Mouse (Mus musculus) adrenal gland, postnatal 36 days (tissue): ENCODE results near the gene Zbtb46. TPM values are rescaled to one million over a fixed set of nuclear protein-coding genes. Genes with fewer than 3 reads are reported as not detected.
"Not testable (repeated sequence)": the region's sequence is repeated elsewhere in the genome, so short reads cannot be mapped to it uniquely, and the experiment has no call there.

ENCODE experiments used
- DNase-seq, 2 experiments: peaks; one replicate each; pipeline ENCODE4 v3.0.0; 2021; ENCODE audit warnings: mixed read lengths in 1 of 2
- long read RNA-seq, 2 experiments: library from polyadenylated mRNA; stranded (forward); transcript quantifications; one replicate each; pipeline ENCODE4 v2.0.0; 2021; ENCODE audit warnings: borderline sequencing depth in 2 of 2
- total RNA-seq, 2 experiments: library from RNA; stranded (reverse); gene quantifications; 2 replicates each; pipeline ENCODE4 v1.2.3; 2021

Gene Zbtb46
- 10 to 100 TPM; 16.7 to 17.5 TPM for total RNA-seq
- long read RNA-seq, experiment 1, full-length matches to known transcripts: 11 of 12 reads
- long read RNA-seq, experiment 1, partial matches to known transcripts: 1 of 12 reads
- long read RNA-seq, experiment 1, other reads (novel, unspliced or antisense): 0 of 12 reads
- long read RNA-seq, experiment 2, full-length matches to known transcripts: 2 of 2 reads
- long read RNA-seq, experiment 2, partial matches to known transcripts: 0 of 2 reads
- long read RNA-seq, experiment 2, other reads (novel, unspliced or antisense): 0 of 2 reads

DNA sequence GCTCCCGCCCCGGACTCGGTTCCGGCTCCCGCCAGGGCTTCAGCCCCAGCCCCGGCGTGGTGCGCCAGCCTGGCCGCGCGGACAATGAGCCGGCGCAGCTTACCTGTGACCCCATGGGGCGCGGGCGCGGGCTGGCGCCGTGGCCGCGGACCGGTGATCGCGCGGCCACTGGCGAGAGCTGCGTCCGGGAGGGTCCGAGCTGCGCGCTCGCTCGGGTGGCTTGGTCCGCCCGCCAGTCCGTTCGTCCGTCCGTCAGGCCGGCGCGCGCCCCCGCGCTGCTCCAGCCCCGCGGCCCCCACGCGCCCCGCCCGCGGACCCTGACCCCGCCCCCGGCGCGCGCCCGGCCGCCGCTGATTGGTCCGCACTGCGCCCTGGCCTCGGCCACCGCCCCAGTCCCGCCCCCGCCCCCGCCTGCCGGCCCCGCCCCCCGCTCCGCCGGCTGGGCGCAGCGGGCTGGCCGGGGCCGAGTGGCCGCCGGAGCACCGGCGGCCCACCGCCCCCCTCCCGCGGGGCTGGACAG lies at the start of gene Zbtb46:
Gene Zbtb46 (minus strand): TSS at position 274 of the 520 bp plus-strand sequence.
- DNase-seq: peak; percentile 94 to 98

DNA sequence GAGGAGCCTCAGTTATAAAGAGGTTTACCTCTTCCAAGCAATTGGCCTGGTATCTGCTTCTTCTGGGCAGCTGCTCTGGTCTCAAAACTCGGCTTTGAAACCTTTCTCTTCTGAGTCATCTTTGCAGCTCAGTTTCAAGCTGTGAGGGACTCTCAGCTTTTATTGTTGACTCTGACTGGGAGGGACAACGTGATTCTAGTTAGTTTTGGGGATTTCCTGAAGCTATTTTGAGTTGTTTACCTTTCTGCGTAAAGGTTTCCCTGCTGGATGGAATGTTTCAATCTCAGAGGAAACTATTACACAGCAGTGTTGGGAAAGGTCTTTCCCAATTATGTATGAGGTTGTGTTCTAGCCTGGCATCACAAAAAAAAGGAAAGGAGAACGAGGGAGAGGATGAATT lies 39.4 kb upstream of the Zbtb46 start:
- no peak for DNase-seq

DNA sequence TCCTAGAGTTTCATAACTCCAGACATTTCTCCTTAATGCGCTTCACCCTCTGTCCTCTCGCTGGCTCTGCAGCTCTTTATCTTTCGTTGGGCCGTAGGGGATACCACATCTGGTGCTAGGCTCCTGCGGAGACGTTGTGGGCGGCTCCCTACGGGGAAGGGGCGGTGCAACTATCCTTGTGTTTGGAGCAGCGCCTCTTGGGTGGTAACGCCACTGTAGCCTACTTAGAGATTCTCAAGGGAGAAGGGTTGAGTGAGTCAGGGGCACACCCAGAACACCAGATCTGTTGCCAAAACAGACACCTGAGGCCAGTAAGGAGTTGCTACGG lies 38.3 kb upstream of the Zbtb46 start:
- peak; percentile 83 to 88 for DNase-seq

DNA sequence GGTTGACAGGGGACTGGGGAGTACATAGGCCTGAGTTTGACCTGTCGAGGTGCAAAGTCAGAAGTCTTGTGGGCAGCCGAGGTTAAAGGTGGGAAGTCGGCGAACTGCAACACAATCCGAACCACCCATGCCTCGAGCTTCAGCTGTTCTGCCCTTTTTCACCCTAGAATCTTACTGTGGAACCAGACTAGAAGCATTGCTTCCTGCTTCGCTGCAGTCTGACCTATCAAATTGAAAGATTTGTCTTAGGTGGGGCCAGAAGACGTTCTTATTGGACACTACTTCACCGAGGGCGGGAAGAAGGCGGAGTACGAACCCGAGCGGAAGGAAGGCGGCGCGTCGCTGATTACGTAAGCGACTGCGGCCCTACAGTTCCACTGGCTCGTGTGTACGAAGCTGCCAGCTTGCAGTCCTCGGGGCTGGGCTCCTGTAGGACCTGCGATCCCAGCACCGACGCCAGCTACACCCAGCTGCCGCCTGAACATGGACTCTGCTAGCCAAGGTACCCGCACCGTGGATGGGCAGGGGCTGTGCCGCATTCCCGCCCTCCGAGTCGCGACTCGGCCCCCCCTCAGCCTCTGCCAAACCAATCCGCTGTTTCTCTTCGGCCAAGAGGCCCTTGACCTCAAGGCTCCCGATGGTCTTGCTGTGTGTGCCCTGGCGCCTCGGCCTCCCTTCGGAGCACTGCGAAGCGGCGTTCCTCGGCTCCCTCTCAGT lies 37.8 kb upstream of the Zbtb46 start, which contains the start of gene Tpd52l2:
Gene Tpd52l2 (plus strand): TSS at position 312 of the 717 bp plus-strand sequence.
- peak; percentile 93 for DNase-seq

DNA sequence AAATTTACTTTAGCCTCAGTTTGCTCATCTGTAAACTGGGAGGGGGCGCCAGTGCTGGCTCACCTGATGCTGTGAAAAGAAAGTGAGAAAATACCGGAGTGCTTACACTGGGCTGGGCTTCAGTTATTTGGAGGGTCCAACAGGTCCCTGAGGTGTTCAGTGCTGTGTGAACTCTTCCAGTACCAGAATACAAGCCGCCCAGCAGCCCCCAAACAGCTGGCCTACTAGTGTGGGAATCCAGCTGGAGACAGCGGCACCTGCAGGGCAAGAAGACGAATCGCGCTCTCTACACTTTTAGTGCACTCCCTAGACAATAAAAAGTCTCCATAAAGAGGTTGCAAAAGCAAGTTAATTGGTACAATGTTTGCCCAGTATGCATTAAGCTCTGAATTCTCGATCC lies 37.1 kb upstream of the Zbtb46 start:
- DNase-seq: peak; percentile 70 to 79

DNA sequence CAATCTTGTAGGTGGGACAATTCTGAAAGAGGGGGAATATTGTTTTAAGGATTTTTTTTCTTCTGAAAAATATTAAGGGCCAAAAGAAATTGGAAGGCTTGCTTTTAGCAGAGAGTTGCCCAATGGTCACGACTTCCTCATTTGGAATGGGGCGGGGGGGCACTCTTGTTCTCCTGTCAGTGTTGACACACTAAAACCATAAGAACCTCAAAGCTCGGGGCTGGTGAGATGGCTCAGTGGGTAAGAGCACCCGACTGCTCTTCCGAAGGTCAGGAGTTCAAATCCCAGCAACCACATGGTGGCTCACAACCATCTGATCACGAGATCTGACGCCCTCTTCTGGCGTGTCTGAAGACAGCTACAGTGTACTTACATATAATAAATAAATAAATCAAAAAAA lies 36.6 kb upstream of the Zbtb46 start:
- DNase-seq: not testable (repeated sequence)

DNA sequence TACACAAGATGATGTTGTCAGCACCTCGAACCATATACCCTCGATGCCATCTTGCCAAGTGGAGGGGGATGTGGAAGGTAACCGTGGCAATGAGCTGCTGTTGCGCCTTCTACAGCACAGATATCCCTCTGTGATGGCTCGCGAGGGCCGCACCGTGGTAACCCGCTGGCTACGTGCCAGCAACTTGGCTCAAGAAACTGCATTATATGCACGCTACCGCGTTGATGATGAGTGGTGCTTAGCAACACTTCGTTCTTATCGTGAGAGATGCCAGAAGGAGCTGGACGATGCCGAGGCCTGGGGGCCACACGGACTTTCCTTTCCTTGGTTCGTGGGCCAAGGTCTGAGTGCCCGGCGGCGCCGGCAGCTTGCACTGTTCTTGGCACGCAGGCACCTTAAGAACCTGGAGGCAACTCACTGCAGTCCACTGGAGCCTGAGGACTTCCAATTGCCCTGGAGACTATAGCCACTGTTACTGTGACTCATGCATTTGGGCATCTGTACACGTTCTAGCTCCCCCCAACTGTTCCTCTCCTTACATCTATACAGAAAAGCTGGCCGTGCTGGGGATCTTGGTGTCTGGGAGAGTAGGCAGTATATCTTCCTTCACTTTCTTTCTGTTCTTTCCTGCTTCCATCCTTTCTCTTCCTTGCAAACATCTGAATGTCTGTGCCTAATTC lies 35.2 kb upstream of the Zbtb46 start:
- DNase-seq: peak in 1 of 2 experiments; percentile 24

DNA sequence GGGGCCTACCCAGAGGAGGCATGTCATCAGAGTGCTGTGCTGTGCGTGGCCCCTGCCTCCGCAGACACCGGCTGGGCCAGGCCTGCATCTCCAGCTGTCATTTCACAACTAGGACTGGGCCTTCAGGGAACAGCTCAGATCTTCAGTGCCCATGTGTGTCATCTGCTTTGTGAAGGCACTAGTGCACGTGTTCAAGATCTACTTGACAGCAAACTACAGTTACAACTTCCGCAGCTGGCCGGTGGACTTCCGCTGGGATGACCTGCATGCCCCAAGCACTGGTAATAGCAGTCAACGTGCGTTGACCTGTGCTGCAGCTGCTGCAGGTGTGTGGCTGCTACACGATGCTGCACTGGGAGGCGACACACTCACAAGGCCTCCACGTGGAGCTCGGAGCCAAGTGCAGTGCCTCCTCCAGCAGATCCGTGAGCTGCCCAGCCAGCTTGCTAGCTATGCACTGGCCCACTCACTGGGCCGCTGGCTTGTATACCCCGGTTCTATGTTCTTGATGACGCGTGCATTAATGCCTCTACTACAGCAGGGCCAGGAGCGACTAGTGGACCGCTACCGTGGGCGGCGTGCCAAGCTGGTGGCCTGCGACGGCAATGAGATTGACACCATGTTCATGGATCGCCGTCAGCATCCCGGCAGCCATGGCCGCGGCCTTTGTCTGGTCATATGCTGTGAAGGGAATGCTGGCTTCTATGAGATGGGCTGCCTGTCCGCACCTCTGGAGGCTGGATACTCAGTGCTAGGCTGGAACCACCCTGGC lies 34.1 kb upstream of the Zbtb46 start, which contains the start of gene Abhd16b:
Gene Abhd16b (plus strand): TSS at position 51 of the 772 bp plus-strand sequence.
- no peak for DNase-seq

DNA sequence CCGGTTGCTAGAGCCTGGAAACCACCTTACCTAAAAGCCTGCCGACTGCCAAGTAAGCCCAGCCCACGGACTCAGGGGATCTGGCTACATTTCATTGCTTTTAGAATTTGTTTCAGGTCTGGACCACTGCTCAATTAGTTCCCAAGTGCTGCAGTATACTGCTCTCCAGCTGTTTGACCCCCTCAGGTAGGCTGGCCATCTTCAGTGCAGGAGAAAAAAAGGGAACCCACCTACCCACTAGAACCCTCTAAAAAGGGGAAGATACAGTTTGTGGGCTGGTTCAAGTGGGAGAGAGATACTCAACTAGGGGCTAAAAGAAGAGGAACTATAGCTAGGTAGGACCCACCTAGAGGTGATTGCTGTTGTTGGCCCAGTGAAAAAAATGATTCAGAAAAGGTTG lies 33.0 kb upstream of the Zbtb46 start:
- no peak for DNase-seq

DNA sequence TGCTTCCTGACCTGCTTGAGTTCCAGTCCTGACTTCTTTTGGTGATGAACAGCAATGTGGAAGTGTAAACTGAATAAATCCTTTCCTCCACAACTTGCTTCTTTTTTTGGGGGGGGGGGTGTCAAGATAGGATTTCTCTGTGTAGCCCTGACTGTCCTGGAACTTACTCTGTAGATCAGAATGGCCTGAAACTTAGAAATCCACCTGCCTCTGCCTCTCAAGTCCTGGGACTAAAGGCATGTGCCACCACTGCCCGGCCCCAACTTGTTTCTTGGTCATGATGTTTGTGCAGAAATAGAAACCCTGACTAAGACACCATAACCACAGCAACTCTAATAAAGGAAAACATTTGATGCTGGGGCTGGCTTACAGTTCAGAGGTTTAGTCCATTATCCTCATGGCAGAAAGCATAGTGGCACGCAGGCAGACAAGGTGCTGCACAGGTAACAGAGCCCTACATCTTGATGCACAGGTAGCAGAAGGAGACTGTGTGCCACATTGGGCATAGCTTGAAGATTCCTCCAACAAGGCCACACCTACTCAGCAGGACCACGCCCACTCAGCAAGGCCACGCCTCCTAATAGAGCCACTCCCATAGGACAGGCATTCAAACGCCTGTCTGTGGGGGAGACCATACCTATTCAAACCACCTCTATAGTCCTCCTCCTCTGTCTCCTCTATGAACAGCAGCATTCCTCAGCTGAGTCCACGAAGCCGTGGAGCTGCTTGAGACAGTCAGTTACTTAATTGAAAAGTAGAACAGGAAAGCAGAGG lies 32.4 kb upstream of the Zbtb46 start:
- peak; percentile 30 to 48 for DNase-seq

DNA sequence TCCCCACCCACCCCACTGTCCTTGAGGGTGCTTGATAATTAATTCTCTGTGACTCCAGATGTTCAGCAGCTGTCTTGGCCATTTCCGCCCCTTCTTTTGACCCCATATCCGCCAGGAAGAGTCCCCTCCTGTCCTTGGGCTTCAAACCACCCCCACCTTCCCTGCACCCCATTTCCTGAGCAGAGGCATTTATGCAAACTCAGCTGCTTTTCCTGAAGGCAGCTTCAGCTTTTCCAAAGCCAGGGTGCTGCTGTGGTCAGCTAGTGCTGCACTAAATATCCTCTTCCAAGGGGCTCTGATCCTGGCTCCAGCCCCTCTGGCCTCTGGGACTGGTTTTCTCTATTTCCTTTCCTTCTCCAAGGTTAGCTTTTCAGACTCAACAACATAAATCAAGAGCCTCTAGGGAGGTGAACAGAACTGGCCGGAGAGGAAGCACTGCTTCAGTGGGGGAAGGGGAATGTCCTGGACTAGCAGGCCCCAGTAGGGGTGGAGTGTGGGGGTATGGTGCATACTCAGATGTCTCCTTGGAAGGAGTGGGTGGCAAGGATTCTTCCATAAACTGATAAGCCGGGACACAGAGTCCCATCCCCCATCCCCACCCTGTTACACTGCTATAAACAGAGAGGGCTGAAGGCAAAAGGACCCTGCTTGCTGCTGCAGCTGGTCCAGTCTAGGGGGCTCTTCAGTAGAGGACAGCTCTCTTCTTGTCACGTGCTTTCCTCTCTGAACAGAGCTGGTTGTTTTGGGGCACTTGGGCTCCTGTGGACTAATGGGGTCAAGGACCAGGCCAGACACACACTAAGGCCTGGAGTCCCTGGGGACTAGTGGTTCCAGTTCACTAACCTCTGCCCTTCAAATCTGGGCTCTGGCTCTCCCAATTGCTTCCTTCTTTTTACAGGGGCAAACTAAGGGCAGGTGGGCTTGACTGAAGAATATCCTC lies 28.4 kb upstream of the Zbtb46 start:
- DNase-seq: peak; percentile 72 to 80

DNA sequence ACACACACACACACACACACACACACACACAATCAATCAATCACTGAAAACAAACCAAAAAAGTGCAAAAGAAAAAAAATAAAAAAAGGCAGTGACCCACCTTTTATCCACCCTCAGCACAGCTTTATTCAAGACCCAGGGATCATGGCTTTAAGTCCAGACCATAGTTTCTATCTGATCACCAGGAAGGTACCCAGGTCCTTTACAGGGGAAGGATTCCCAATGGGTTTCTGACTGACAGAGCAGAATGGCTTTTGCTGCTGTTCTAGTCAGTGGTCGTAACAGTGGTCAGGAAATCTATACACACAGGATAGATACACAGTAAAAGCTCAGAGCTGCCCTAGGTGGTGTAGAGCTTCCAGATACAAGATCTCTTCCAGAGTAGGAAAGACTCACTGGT lies 26.5 kb upstream of the Zbtb46 start:
- no peak for DNase-seq

DNA sequence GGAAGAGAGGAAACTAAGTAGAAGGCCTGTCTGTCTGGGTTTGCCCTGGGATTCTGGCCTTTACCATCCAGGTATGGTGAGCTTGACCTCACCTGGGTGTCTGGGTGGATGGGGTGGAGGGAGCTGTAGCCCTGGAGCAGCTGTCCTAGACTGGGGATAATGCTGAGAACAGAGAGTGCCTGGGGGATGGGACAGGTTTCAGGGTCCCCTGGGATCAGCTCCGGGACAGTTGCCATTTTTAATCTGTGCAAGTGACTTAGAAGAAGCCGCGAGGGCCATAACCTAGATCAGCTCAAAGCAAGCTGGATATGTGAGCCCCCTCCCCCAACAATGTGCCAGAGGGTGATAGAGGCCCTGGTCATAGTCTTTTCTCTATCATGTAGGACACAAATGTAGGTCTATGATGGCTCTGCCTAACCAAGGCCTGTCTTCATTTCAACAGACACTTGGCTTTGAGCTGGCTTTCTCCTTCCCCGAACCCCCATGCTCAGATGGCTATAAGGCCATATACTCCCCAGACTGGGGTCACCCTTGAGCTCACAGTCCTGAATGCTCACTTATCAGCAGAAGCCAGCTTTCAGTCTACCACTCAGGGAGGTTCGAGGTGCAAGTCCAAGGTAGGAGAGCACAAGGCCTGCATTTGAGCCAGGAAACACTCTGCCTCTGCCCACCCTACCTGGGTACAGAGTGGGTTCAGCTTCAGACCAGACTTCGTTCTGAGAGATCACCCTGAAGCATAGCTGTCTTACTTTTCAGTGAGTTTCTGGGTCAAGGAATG lies 25.4 kb upstream of the Zbtb46 start:
- peak in 1 of 2 experiments; percentile 42 for DNase-seq

DNA sequence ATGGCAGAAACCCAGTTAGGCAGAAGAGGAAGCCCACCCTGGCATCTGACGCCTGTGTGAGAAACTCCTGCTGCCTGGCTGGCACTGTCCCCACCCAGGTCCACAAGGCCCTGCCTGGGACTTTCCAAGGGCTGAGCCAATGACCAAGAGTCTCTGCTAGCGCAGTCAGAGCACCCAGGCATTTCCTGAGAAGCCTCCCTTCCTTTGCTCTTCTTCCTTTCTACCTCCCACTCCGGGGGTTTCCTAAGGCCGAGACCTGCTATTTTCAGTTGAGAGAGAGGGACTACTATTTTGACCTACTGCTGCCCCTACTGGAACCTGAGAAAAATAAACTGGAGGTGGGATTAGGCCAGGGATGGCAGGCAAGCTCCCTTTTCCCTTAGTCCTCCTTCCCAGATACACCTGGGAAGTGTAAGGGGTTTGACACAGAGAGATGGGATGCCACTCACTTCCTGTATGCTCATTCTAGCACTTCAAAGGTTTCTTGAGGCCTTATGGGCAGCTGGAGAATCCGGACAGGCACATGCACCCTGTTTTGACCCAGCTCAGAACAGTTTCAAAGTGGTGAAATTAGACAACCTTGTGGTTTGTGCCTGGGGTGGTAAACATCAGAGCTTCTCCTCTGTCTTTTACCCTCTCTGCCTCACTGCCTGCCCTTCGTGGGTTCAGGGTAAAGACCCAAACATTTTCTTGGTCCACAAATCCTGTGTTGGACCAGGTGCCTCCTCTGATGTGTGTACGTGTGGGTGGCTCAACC lies 24.5 kb upstream of the Zbtb46 start:
- DNase-seq: peak; percentile 61 to 66

DNA sequence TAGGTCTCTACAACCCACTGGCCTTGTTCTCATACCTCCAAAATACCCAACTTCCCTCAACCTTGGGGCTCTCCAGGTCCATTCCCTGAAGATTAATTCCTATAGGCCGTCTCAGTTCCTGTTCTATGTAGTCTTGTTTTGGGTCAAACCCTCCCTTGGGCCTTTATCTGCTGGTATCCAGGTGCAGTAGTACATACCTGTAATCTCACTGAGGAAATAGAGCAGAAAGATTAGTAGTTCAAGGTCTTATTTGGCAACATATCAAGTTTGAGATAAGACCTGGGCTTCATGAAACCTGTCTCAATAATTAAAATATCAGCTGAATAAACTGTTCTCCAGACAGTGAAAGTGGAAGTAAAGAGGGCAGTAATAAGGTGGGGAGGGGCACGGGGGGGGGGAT lies 23.9 kb upstream of the Zbtb46 start:
- no peak for DNase-seq

DNA sequence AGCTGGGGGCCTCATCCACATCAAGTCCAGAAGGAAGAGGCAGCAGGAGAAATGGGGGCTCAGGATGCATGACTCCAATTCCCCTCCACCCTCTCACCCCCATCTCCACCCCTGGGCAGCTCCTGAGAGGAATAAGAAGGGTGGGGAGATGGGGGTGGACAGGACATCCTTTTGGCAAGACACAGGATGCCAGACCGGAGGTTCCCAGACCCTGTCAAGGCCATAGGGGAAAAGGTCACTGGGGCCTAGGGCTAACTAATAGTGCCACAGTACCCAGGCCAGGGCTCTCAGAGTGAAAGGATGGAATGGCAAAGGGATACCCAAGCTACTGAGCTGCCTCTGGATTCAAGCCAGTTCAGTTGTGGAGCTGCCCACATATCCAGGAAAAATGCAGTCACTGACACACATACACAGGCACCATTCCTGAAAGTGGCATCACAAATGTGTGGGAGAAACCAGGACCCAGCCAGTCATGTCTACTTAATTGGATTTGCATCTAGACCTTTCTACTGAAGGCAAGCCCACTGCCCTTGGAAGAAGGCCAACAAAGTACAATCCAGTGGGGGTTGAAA lies 13.1 kb upstream of the Zbtb46 start:
- peak in 1 of 2 experiments; percentile 47 for DNase-seq

DNA sequence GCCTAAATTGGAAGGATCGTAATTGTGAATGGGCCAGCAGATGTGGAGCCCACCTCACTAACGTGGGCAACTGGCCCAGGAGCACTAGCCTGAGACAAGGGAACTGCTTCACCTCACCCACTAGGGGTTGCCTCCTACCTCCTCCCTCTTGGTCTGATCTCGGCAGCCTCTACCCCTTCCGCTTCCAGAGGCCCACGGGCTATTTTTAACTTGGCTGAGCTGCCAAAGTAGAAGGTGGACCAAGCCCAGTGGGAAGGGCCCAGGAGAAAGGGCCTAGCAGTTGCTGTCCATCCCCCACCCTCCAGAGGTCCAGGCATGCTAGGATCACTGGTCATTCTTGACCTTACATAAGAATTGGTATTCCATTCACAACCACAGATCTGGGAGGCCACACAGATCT lies 12.0 kb upstream of the Zbtb46 start:
- DNase-seq: peak; percentile 44 to 74

DNA sequence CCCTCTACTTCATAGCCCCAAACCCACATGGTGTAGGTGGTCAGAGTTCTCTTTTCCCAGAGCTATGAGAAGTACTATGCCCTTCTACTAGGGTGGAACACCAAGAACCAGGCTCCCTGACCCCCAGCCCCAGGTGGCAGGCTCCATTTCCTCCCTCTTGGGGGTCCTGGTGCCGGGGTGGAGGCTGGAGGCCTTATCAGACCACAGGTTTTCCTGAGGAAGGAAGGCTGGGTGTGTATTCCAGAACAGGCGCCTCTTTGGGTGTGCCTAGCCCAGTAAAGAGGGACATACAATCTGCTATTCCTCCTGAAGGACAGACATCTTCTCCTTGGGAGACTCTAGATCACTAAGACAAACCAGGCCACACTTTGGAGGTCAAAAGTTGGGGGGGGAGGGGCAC lies 11.1 kb upstream of the Zbtb46 start:
- peak; percentile 27 to 51 for DNase-seq
